Comparison of ENCODE assay signal across 8 mouse cellular contexts in the genomic region with DNA sequence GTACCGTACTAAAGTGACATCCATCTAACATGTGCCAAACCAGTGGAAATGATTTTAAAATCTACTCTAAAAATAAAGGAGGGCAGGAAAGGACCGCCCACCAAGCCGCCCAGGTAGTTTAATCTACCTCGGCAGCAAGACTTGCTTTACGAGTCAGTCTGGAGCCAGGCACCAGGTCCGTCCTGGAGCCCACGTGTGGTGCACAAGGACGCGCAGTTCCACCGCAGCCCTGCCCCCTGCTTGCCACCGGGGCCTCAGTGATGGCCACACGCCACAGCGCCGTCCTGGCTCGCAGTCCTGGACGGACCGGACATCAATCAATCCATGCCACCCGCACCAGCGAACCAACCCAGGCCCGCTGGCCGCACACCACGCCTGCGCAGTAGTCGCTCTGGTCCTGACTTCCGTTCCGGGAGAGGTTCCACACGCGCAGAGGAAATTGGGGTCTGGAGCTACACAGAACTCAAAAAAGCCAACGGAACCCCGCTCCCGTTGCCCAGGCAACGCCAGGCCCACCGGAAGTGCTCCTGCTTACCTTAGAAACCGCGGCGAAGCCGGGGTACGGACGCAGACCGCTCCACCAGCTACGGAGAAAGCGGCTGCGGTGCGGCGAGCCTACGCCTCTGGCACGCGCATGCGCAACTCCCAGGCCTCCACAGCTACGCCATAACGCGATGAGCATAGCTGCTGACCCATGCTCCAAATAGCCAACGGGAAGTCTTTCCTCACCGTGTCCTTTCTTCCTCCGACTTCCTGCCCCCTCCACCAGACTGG. TPM values are rescaled to one million over a fixed set of nuclear protein-coding genes. Genes with fewer than 3 reads are reported as not detected.
DNase-seq lines count a peak whose midpoint lies in the region; ATAC-seq and TF ChIP-seq lines count a peak whose summit lies in the region.

A gene (minus strand): TSS at position 625 of the 774 bp plus-strand sequence.

- peak; percentile 97 for DNase-seq in adrenal gland, postnatal 14 days
- peak; percentile 93 for DNase-seq in embryonic facial prominence, embryonic 10.5 days (ENCODE audit: low spot score)
- peak; percentile 94 for DNase-seq in left cerebral cortex, postnatal 4 days
- peak; percentile 99 for DNase-seq in midbrain, embryonic 11.5 days (ENCODE audit: low spot score, missing footprints)
- peak; percentile 92 for DNase-seq in right cerebral cortex, postnatal 4 days
- DNase-seq in yolk sac, embryonic 10.5 days (ENCODE audit: low spot score): peak; percentile 93

- ATAC-seq in granulocyte monocyte progenitor cell, adult 5-6 weeks (replicated peaks; ENCODE audit: poor library complexity, severe bottlenecking): peak; percentile 86
- peak; percentile 84 for ATAC-seq in intestine, postnatal 0 days
- peak; percentile 91 for ATAC-seq in midbrain, embryonic 11.5 days (ENCODE audit: low FRiP score)

- H3K4me2 ChIP-seq in intestine, postnatal 0 days (replicated peaks; ENCODE audit: low read depth): peak within 1 kb of the TSS; percentile 89
- peak within 1 kb of the TSS; percentile 84 for H3K4me2 ChIP-seq in midbrain, embryonic 11.5 days

- peak within 1 kb of the TSS; percentile 93 for H3K27ac ChIP-seq in embryonic facial prominence, embryonic 10.5 days (replicated peaks)
- peak within 1 kb of the TSS; percentile 87 for H3K27ac ChIP-seq in intestine, postnatal 0 days (ENCODE audit: low read depth, low read length)
- peak within 1 kb of the TSS; percentile 87 for H3K27ac ChIP-seq in midbrain, embryonic 11.5 days (ENCODE audit: low read depth, low read length)

- intact Hi-C loops in left cerebral cortex, postnatal 4 days (cut with DNase I): no loop called here

- peaks cover 31% of the 10 kb centered on the region for H3K4me1 ChIP-seq in embryonic facial prominence, embryonic 10.5 days
- no peaks in the 10 kb centered on the region; the same call in 1 of the 2 replicates for H3K4me1 ChIP-seq in intestine, postnatal 0 days (replicated peaks; ENCODE audit: control insufficient read depth, insufficient read depth, low read length)
- peaks cover 9% of the 10 kb centered on the region for H3K4me1 ChIP-seq in midbrain, embryonic 11.5 days (ENCODE audit: control insufficient read depth, insufficient read depth, low read length)

- H3K9me3 ChIP-seq in embryonic facial prominence, embryonic 10.5 days: no peaks in the 10 kb centered on the region
- no peaks in the 10 kb centered on the region for H3K9me3 ChIP-seq in intestine, postnatal 0 days (ENCODE audit: control insufficient read depth)
- no peaks in the 10 kb centered on the region for H3K9me3 ChIP-seq in midbrain, embryonic 11.5 days (ENCODE audit: control insufficient read depth, low read length)

- H3K27me3 ChIP-seq in embryonic facial prominence, embryonic 10.5 days (replicated peaks; ENCODE audit: low read depth, poor library complexity, severe bottlenecking): no peaks in the 10 kb centered on the region
- H3K27me3 ChIP-seq in intestine, postnatal 0 days (replicated peaks; ENCODE audit: control insufficient read depth, insufficient read depth, low read length): no peaks in the 10 kb centered on the region
- H3K27me3 ChIP-seq in midbrain, embryonic 11.5 days (ENCODE audit: control insufficient read depth, insufficient read depth, low read length): no peaks in the 10 kb centered on the region; the same call in 1 of the 2 replicates

- H3K9ac ChIP-seq in intestine, postnatal 0 days (ENCODE audit: low read depth, low read length): peak within 1 kb of the TSS; percentile 48
- peak within 1 kb of the TSS; percentile 78 for H3K9ac ChIP-seq in midbrain, embryonic 11.5 days (ENCODE audit: low read length)

- peak; percentile 37 for TF ChIP-seq CTCF in intestine, postnatal 0 days (IDR thresholded peaks at IDR 0.05; ENCODE audit: low read depth)

- H3K36me3 ChIP-seq in embryonic facial prominence, embryonic 10.5 days (replicated peaks): peaks cover 3% of the 10 kb centered on the region; the same call in 1 of the 2 replicates
- no peaks in the 10 kb centered on the region; the same call in 1 of the 2 replicates for H3K36me3 ChIP-seq in intestine, postnatal 0 days (ENCODE audit: control insufficient read depth, insufficient read depth)
- H3K36me3 ChIP-seq in midbrain, embryonic 11.5 days (ENCODE audit: control insufficient read depth, insufficient read depth, low read length): no peaks in the 10 kb centered on the region

- WGBS in embryonic facial prominence, embryonic 10.5 days: 2% methylated on average over 55 of the region's 55 CpGs
- WGBS in intestine, postnatal 0 days: under 1% methylated on average over 55 of the region's 55 CpGs
- WGBS in midbrain, embryonic 11.5 days: 1% methylated on average over 55 of the region's 55 CpGs

- H3K4me3 ChIP-seq in embryonic facial prominence, embryonic 10.5 days: peak within 1 kb of the TSS; percentile 72
- peak within 1 kb of the TSS; percentile 42 for H3K4me3 ChIP-seq in intestine, postnatal 0 days (ENCODE audit: low read depth, low read length)
- peak within 1 kb of the TSS; percentile 59 for H3K4me3 ChIP-seq in midbrain, embryonic 11.5 days (ENCODE audit: low read depth, low read length)

RNA-seq across cellular contexts. Expression of the gene that starts here (rescaled TPM):
- 5.4 and 11.7 TPM in 2 replicates for total RNA-seq in adrenal gland, postnatal 14 days (2021)
- polyA plus RNA-seq in embryonic facial prominence, embryonic 10.5 days (2016; fragmentation: Nextera tagmentation; extraction: Ambion mirVana): 15.6 and 17.7 TPM in 2 replicates
- total RNA-seq in granulocyte monocyte progenitor cell, adult 5-6 weeks (2014; fragmentation: Nextera tagmentation): 3.5 and 10.8 TPM in 2 replicates
- total RNA-seq in granulocyte monocyte progenitor cell, adult 5-6 weeks (2017): 5.0 and 13.4 TPM in 2 replicates
- polyA plus RNA-seq in intestine, postnatal 0 days (2015; fragmentation: Nextera tagmentation; extraction: Ambion mirVana): 4.3 and 5.6 TPM in 2 replicates
- 10 to 100 TPM; 13.7 to 14.5 TPM for total RNA-seq in left cerebral cortex, postnatal 4 days (2021)
- polyA plus RNA-seq in midbrain, embryonic 11.5 days (2014; fragmentation: Nextera tagmentation; extraction: Ambion mirVana): 10.1 and 11.6 TPM in 2 replicates

Comparison
In these comparisons a context has a peak if more than half of its experiments do, and no peak if none do; other contexts are left out.
1. Peak in every context shown above with its lines: DNase-seq, ATAC-seq, H3K4me3 ChIP-seq and H3K27ac ChIP-seq.